Comparison of ENCODE assay signal across 8 mouse cellular contexts in genomic region chr2:172441176-172441575, GRCm38 (mm10). TPM values are rescaled to one million over a fixed set of nuclear protein-coding genes. Genes with fewer than 3 reads are reported as not detected.
A peak's percentile ranks its signal among the peaks of the same experiment; 100 is the strongest.
DNase-seq lines count a peak whose midpoint lies in the region; ATAC-seq and TF ChIP-seq lines count a peak whose summit lies in the region.

No protein-coding gene starts in this region.

- peak overlapping the region; percentile 58; the same call in 1 of the 2 replicates for H3K27ac ChIP-seq in thymus, adult 2 months (ENCODE audit: control insufficient read depth, insufficient read depth, low read length)
- H3K27ac ChIP-seq in kidney, postnatal 0 days: peak overlapping the region; percentile 1; the same call in 1 of the 2 replicates
- H3K27ac ChIP-seq in midbrain, embryonic 10.5 days (replicated peaks): no peak overlapping the region

- ATAC-seq in erythroblast, adult 5-6 weeks (replicated peaks; ENCODE audit: low FRiP score, poor library complexity, severe bottlenecking): peak; percentile 77
- ATAC-seq in kidney, postnatal 0 days (replicated peaks; ENCODE audit: low FRiP score, low read depth): no peak

- TF ChIP-seq POLR2A in thymus, adult 2 months (IDR thresholded peaks at IDR 0.05; ENCODE audit: control insufficient read depth, extremely low read depth, insufficient read depth, low read length, poor library complexity): no peak

- peak overlapping the region; percentile 87 for H3K4me3 ChIP-seq in thymus, adult 2 months (ENCODE audit: control insufficient read depth, insufficient read depth, low read length)
- peak overlapping the region; percentile 78 for H3K4me3 ChIP-seq in kidney, postnatal 0 days (replicated peaks; ENCODE audit: low read depth, low read length)
- peak overlapping the region; percentile 83 for H3K4me3 ChIP-seq in midbrain, embryonic 10.5 days

- H3K9ac ChIP-seq in kidney, postnatal 0 days (ENCODE audit: low read depth, low read length): peak overlapping the region; percentile 69

- no peaks in the 10 kb centered on the region for H3K9me3 ChIP-seq in kidney, postnatal 0 days (replicated peaks; ENCODE audit: low read length)
- no peaks in the 10 kb centered on the region for H3K9me3 ChIP-seq in midbrain, embryonic 10.5 days (replicated peaks)

- H3K4me2 ChIP-seq in kidney, postnatal 0 days (ENCODE audit: low read length): peak overlapping the region; percentile 85

- DNase-seq in thymus, adult 2 months: no peak
- DNase-seq in thymus, postnatal 10 days (ENCODE audit: low spot score in 2 of 2): no peak
- peak; percentile 20 for DNase-seq in kidney, postnatal 0 days (ENCODE audit: low spot score)
- no peak for DNase-seq in midbrain, embryonic 10.5 days (ENCODE audit: low spot score)
- no peak for DNase-seq in layer of hippocampus, postnatal 10 days (ENCODE audit: low spot score in 2 of 2)
- DNase-seq in cerebellum, postnatal 36 days: no peak
- no peak for DNase-seq in embryo, embryonic 9.5 days (ENCODE audit: extremely low spot score)

- H3K4me1 ChIP-seq in thymus, adult 2 months (replicated peaks; ENCODE audit: control insufficient read depth, insufficient read depth, low read length): peaks cover 32% of the 10 kb centered on the region
- H3K4me1 ChIP-seq in kidney, postnatal 0 days (replicated peaks; ENCODE audit: insufficient read depth, low read length): peaks cover 16% of the 10 kb centered on the region
- peaks cover 21% of the 10 kb centered on the region for H3K4me1 ChIP-seq in midbrain, embryonic 10.5 days

- TF ChIP-seq CTCF in thymus, adult 2 months (IDR thresholded peaks at IDR 0.05; ENCODE audit: borderline replicate concordance, control insufficient read depth, extremely low read depth, insufficient read depth, low read length, poor library complexity): no peak
- no peak for TF ChIP-seq CTCF in kidney, postnatal 0 days (IDR thresholded peaks at IDR 0.05; ENCODE audit: low read depth)

- peaks cover 11% of the 10 kb centered on the region for H3K36me3 ChIP-seq in thymus, adult 2 months (ENCODE audit: control insufficient read depth, insufficient read depth, low read length)
- 0 out of 2 replicates have a peak, but pooled peaks cover 6% of the 10 kb centered on the region for H3K36me3 ChIP-seq in kidney, postnatal 0 days (ENCODE audit: insufficient read depth, low read length)
- H3K36me3 ChIP-seq in midbrain, embryonic 10.5 days: peaks cover 17% of the 10 kb centered on the region

- no peaks in the 10 kb centered on the region for H3K27me3 ChIP-seq in thymus, adult 2 months (ENCODE audit: control insufficient read depth, insufficient read depth, low read length)
- no peaks in the 10 kb centered on the region for H3K27me3 ChIP-seq in kidney, postnatal 0 days (ENCODE audit: insufficient read depth, low read length)
- no peaks in the 10 kb centered on the region for H3K27me3 ChIP-seq in midbrain, embryonic 10.5 days (ENCODE audit: low read depth, poor library complexity, severe bottlenecking)

- 28% methylated on average over 6 of the region's 6 CpGs for whole genome bisulfite sequencing in thymus, adult 2 months
- WGBS in kidney, postnatal 0 days: 33% methylated on average over 6 of the region's 6 CpGs
- WGBS in midbrain, embryonic 10.5 days: 36% methylated on average over 6 of the region's 6 CpGs

RNA-seq across cellular contexts. Expression of gene Rtf2, which starts 0.8 kb away (rescaled TPM):
- 79.6 and 86.7 TPM in 2 replicates for polyA plus RNA-seq in thymus, adult 2 months (2012; rRNA removed)
- total RNA-seq in erythroblast, adult 5-6 weeks (2015; ENCODE audit: low replicate concordance): 18.3 and 24.7 TPM in 2 replicates
- 59.5 and 80.9 TPM in 2 replicates for total RNA-seq in erythroblast, adult 5-6 weeks (2017; ENCODE audit: low replicate concordance)
- 73.2 and 83.9 TPM in 2 replicates for polyA plus RNA-seq in kidney, postnatal 0 days (2015; fragmentation: Nextera tagmentation; extraction: Ambion mirVana)
- 85.6 and 93.9 TPM in 2 replicates for polyA plus RNA-seq in midbrain, embryonic 10.5 days (2016; fragmentation: Nextera tagmentation; extraction: Ambion mirVana)
- total RNA-seq in layer of hippocampus, postnatal 10 days (2021): 10 to 100 TPM; 58.4 to 59.6 TPM

RNA-seq across cellular contexts. Expression of gene Gcnt7, which starts 17.2 kb away (rescaled TPM):
- not detected in 2 replicates for polyA plus RNA-seq in thymus, adult 2 months (2012; rRNA removed)
- total RNA-seq in erythroblast, adult 5-6 weeks (2015; ENCODE audit: low replicate concordance): not detected in 2 replicates
- total RNA-seq in erythroblast, adult 5-6 weeks (2017; ENCODE audit: low replicate concordance): 1.1 TPM in 1 of 2 replicates, not detected in the other
- 0.50 and 0.51 TPM in 2 replicates for polyA plus RNA-seq in kidney, postnatal 0 days (2015; fragmentation: Nextera tagmentation; extraction: Ambion mirVana)
- polyA plus RNA-seq in midbrain, embryonic 10.5 days (2016; fragmentation: Nextera tagmentation; extraction: Ambion mirVana): 1.7 and 2.0 TPM in 2 replicates
- not detected for total RNA-seq in layer of hippocampus, postnatal 10 days (2021)

RNA-seq across cellular contexts. Expression of gene Fam209, which starts 31.1 kb away (rescaled TPM):
- polyA plus RNA-seq in thymus, adult 2 months (2012; rRNA removed): 0.42 and 0.81 TPM in 2 replicates
- not detected in 2 replicates for total RNA-seq in erythroblast, adult 5-6 weeks (2015; ENCODE audit: low replicate concordance)
- total RNA-seq in erythroblast, adult 5-6 weeks (2017; ENCODE audit: low replicate concordance): not detected in 2 replicates
- 0.20 TPM in 1 of 2 replicates, not detected in the other for polyA plus RNA-seq in kidney, postnatal 0 days (2015; fragmentation: Nextera tagmentation; extraction: Ambion mirVana)
- 0.17 and 0.53 TPM in 2 replicates for polyA plus RNA-seq in midbrain, embryonic 10.5 days (2016; fragmentation: Nextera tagmentation; extraction: Ambion mirVana)
- total RNA-seq in layer of hippocampus, postnatal 10 days (2021): not detected

RNA-seq across cellular contexts. Expression of gene Cass4, which starts 47.6 kb away (rescaled TPM):
- 2.2 and 2.8 TPM in 2 replicates for polyA plus RNA-seq in thymus, adult 2 months (2012; rRNA removed)
- 1.0 and 2.5 TPM in 2 replicates for total RNA-seq in erythroblast, adult 5-6 weeks (2015; ENCODE audit: low replicate concordance)
- total RNA-seq in erythroblast, adult 5-6 weeks (2017; ENCODE audit: low replicate concordance): 0.56 and 1.3 TPM in 2 replicates
- 0.13 and 0.14 TPM in 2 replicates for polyA plus RNA-seq in kidney, postnatal 0 days (2015; fragmentation: Nextera tagmentation; extraction: Ambion mirVana)
- polyA plus RNA-seq in midbrain, embryonic 10.5 days (2016; fragmentation: Nextera tagmentation; extraction: Ambion mirVana): 0.21 and 0.25 TPM in 2 replicates
- total RNA-seq in layer of hippocampus, postnatal 10 days (2021): under 1 TPM; 0.41 to 0.47 TPM
